Mouse (Mus musculus): ENCODE results near the gene Phyhipl. TPM values are rescaled to one million over a fixed set of nuclear protein-coding genes. Genes with fewer than 3 reads are reported as not detected.

Gene Phyhipl
- total and polyA plus RNA-seq, 3 experiments = not detected

DNA sequence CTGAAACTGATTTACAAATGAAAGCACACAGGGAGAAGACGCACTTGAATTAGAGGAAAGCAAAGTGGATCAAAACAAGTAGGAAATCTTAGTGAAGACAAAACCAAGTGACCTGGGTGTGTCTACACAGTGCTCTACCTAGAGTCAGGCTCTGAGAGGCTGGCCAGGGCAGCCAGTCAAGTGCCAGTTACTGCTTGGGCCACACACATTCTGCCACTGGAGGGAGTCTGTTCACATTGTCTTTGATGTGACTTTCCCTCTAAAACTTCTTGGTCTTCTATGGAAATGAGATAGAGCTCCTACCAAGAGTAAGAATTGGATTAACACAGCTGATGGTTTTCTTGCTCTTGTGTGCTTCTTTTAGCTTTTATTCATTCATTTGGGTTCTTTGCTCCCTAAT, 61.8 kb downstream of the Phyhipl start:
- TF ChIP-seq CHD2 (IDR thresholded peaks at IDR 0.05; ENCODE audit: low read length) (no peak), ZKSCAN1 (IDR thresholded peaks at IDR 0.05; ENCODE audit: borderline replicate concordance, low read depth, low read length) (no peak), ZC3H11A (IDR thresholded peaks at IDR 0.05; ENCODE audit: low read depth, low read length) (no peak), E2F4 (IDR thresholded peaks at IDR 0.05; ENCODE audit: insufficient replicate concordance, low read depth, low read length) (no peak), HCFC1 (IDR thresholded peaks at IDR 0.05; ENCODE audit: low read depth, low read length) (no peak), TCF12 (IDR thresholded peaks at IDR 0.05; ENCODE audit: low read depth, low read length) (no peak), USF1 (IDR thresholded peaks at IDR 0.05; ENCODE audit: low read depth, low read length) (no peak), MEF2A (IDR thresholded peaks at IDR 0.05; ENCODE audit: borderline replicate concordance, low read depth, low read length) (no peak), PAX5 (IDR thresholded peaks at IDR 0.05; ENCODE audit: low read length) (no peak), MAZ (IDR thresholded peaks at IDR 0.05; ENCODE audit: low read depth, low read length) (no peak), SMC3 (IDR thresholded peaks at IDR 0.05; ENCODE audit: low read depth, low read length) (no peak), MAX (IDR thresholded peaks at IDR 0.05; ENCODE audit: low read length) (no peak), TBP (conservative IDR thresholded peaks at IDR 0.05; ENCODE audit: low read depth, low read length) (no peak)
- no peak for DNase-seq (ENCODE audit: extremely low read depth)

DNA sequence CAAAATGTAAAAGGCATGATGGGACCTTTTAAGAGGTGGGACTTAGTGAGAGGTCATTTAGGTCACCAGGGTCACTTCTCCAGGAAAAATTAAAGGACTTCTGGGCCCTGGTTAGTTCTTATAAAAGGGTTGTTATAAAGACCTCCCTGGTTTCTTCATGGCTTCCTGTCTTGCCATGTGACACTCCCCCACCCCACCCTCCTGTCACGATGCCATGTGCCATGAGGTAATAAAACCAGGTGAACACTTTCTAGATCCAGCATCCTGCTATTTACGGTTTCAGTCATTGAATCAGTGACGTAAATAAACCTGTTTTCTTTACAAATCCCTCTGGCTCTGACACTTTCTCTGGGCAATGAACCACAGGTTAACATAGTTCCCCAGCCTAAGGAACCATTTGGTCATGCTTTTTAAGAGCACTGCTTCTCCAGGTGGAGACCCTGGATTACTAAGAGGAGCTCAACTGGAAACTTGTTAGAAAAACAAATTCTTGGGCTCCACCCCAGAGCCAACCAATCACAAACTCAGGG, 68.8 kb downstream of the Phyhipl start:
- H3K27ac ChIP-seq (ENCODE audit: insufficient read depth, low read depth) = no peak overlapping the region
- dilution Hi-C loops (cut with MboI; ENCODE audit: extremely low pct_ligation_motif_present, extremely low pct_unique_long_range_greater_than_20kb, low sequenced_read_pairs) = no loop called here

More for the DNA sequence above, 61.8 kb downstream of the Phyhipl start:
- Histone ChIP-seq H3K9ac (ENCODE audit: insufficient read depth, low read depth) (no peak overlapping the region), H3K79me2 (replicated peaks; ENCODE audit: control insufficient read depth, extremely low read depth, insufficient read depth, poor library complexity, severe bottlenecking) (no peaks in the 10 kb centered on the region), H3K4me3 (replicated peaks in 1 of 3; ENCODE audit: low read depth in 2 of 3, low read length in 2 of 3, poor library complexity in 1 of 3) (no peak overlapping the region), H3K27me3 (replicated peaks) (no peaks in the 10 kb centered on the region), H3K36me3 (replicated peaks in 1 of 2; ENCODE audit: control insufficient read depth in 1 of 2, insufficient read depth in 1 of 2, low read length in 1 of 2) (no peaks in the 10 kb centered on the region), H3K4me2 (ENCODE audit: insufficient read depth, low read depth, poor library complexity, severe bottlenecking) (no peak overlapping the region), H3K9me3 (replicated peaks; ENCODE audit: low read length) (peaks cover 39% of the 10 kb centered on the region), H3K4me1 (ENCODE audit: control insufficient read depth in 1 of 2, insufficient read depth in 2 of 2) (no peaks in the 10 kb centered on the region), H3K27ac (ENCODE audit: insufficient read depth, low read depth) (no peak overlapping the region)
- dilution Hi-C loops (cut with MboI; ENCODE audit: extremely low pct_ligation_motif_present, extremely low pct_unique_long_range_greater_than_20kb, low sequenced_read_pairs) = no loop called here
- in situ Hi-C loops (cut with MboI; ENCODE audit: low pct_ligation_motif_present, low pct_unique_long_range_greater_than_20kb, low sequenced_read_pairs) = no loop called here

More for the DNA sequence above, 68.8 kb downstream of the Phyhipl start:
- Histone ChIP-seq H3K4me3 (replicated peaks in 1 of 3; ENCODE audit: low read depth in 2 of 3, low read length in 2 of 3, poor library complexity in 1 of 3) (no peak overlapping the region), H3K4me1 (ENCODE audit: control insufficient read depth in 1 of 2, insufficient read depth in 2 of 2) (no peaks in the 10 kb centered on the region), H3K27me3 (replicated peaks) (no peaks in the 10 kb centered on the region), H3K9me3 (replicated peaks; ENCODE audit: low read length) (peaks cover 29% of the 10 kb centered on the region), H3K9ac (ENCODE audit: insufficient read depth, low read depth) (no peak overlapping the region), H3K36me3 (replicated peaks in 1 of 2; ENCODE audit: control insufficient read depth in 1 of 2, insufficient read depth in 1 of 2, low read length in 1 of 2) (no peaks in the 10 kb centered on the region), H3K4me2 (ENCODE audit: insufficient read depth, low read depth, poor library complexity, severe bottlenecking) (no peak overlapping the region), H3K79me2 (replicated peaks; ENCODE audit: control insufficient read depth, extremely low read depth, insufficient read depth, poor library complexity, severe bottlenecking) (no peaks in the 10 kb centered on the region)
- no peak for DNase-seq (ENCODE audit: extremely low read depth)
- TF ChIP-seq NRF1 (IDR thresholded peaks at IDR 0.05; ENCODE audit: low read depth, low read length) (no peak), GABPA (IDR thresholded peaks at IDR 0.05; ENCODE audit: insufficient replicate concordance, low read depth, low read length) (no peak), USF1 (IDR thresholded peaks at IDR 0.05; ENCODE audit: low read depth, low read length) (no peak), ETS1 (conservative IDR thresholded peaks at IDR 0.05; ENCODE audit: low read depth, low read length) (no peak), SIN3A (IDR thresholded peaks at IDR 0.05; ENCODE audit: low read length) (no peak), POLR2A (IDR thresholded peaks at IDR 0.05; ENCODE audit: low read depth, low read length) (no peak)
- in situ Hi-C loops (cut with MboI; ENCODE audit: low pct_ligation_motif_present, low pct_unique_long_range_greater_than_20kb, low sequenced_read_pairs) = no loop called here

Data from CH12.LX (cell line).